Mouse (Mus musculus) central nervous system, embryonic 18 days (tissue): ENCODE measurements around the gene Gm28360. TPM values are rescaled to one million over a fixed set of nuclear protein-coding genes. Genes with fewer than 3 reads are reported as not detected.

ENCODE experiments used
- polyA plus RNA-seq: library from polyadenylated mRNA; depleted of rRNA; stranded (reverse); fragments of >200 nt; gene quantifications from 2 replicates; pipeline ENCODE4 v1.2.3, GENCODE M21; 2012; rRNA removed

The Gm28360 gene
- polyA plus RNA-seq = not detected in 2 replicates

GRCm38 (mm10) chr1:117829781-117830180 is at the start of gene Gm28360:
Gm28360 (plus strand) TSS chr1:117830081.

GRCm38 (mm10) chr1:117780833-117781232 is 49.0 kb upstream of the Gm28360 start, which contains the start of gene B020011L13Rik:
B020011L13Rik (plus strand) TSS chr1:117781133.

Other genes starting within 250 kb of the Gm28360 start
- not detected in 2 replicates for gene Gm28363, start 132.9 kb upstream of the Gm28360 start, polyA plus RNA-seq
- gene B020011L13Rik, start 48.9 kb upstream of the Gm28360 start, polyA plus RNA-seq = not detected in 2 replicates
- gene Gm28168, start 97.9 kb downstream of the Gm28360 start, polyA plus RNA-seq = not detected in 2 replicates
- not detected in 2 replicates for gene Gm7145, start 135.9 kb downstream of the Gm28360 start, polyA plus RNA-seq